Comparison of ENCODE assay signal across 17 mouse cellular contexts in the genomic region with DNA sequence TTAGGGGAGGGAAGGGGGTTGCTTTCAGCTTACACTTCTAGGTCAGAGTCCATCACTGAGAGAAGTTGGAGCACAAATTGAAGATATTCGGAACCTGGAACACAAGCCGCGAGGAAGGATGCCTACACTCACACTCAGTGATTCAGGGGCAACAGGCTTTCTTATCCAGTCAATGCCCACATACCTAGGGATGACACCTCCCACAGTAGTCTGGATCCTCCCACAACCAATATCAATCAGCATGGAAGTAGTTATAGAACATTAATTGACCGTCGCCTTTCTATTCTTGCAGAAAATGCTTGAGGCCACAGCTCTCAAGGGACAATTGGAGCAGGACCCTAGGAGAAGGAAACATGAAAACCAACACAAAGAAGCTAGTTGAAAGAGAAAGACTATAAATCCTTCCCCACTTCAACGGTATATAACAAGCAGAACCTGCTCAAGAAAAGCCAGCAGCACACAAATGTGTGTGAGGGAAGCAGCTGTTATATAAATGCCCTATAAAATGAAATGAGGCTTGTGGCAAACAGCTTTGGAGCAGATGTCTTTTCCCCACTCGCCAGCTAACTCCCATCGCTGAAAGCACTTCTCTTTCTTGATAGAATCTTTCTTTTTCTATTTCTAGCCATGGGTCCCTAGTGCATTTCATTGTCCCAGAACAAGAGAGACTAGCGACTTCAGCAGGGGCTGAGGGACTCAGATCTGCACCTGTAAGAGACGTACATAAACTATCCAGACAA.
DNase-seq lines count a peak whose midpoint lies in the region; ATAC-seq and TF ChIP-seq lines count a peak whose summit lies in the region.
"Had no signal": no experiment of that assay in that cellular context is flagged by ENCODE, and none has a peak within 500 bp of the region (broad histone marks: within the 10 kb centered on the region; RNA-seq: fewer than 3 reads in every experiment).

No protein-coding gene starts in this region.

- H3K4me3 ChIP-seq in cortical plate, adult 2 months (ENCODE audit: insufficient read depth, low read length) = no peak overlapping the region
- no peak overlapping the region for H3K4me3 ChIP-seq in kidney, embryonic 15.5 days (replicated peaks)
- H3K4me3 ChIP-seq: embryonic facial prominence, embryonic 13.5 days; forebrain, embryonic 15.5 days had no signal

- H3K4me1 ChIP-seq in cortical plate, adult 2 months (ENCODE audit: control insufficient read depth, insufficient read depth, low read length) = peaks cover 4% of the 10 kb centered on the region; the same call in 1 of the 2 replicates
- H3K4me1 ChIP-seq in kidney, embryonic 15.5 days = no peaks in the 10 kb centered on the region
- H3K4me1 ChIP-seq: embryonic facial prominence, embryonic 13.5 days; forebrain, embryonic 15.5 days had no signal

- H3K27me3 ChIP-seq in kidney, embryonic 15.5 days = no peaks in the 10 kb centered on the region
- H3K27me3 ChIP-seq: embryonic facial prominence, embryonic 13.5 days; forebrain, embryonic 15.5 days had no signal

- no peak for TF ChIP-seq POLR2A in cortical plate, adult 2 months (IDR thresholded peaks at IDR 0.05; ENCODE audit: extremely low read depth, insufficient read depth, low read length)

- H3K9ac ChIP-seq in kidney, embryonic 15.5 days = no peak overlapping the region
- H3K9ac ChIP-seq: embryonic facial prominence, embryonic 13.5 days; forebrain, embryonic 15.5 days; lung, embryonic 14.5 days had no signal

- peak; percentile 13 for DNase-seq in layer of hippocampus, adult 11-12 months (ENCODE audit: low spot score)
- no peak for DNase-seq in layer of hippocampus, postnatal 10 days (ENCODE audit: low spot score in 2 of 2)
- DNase-seq in layer of hippocampus, postnatal 14 days (ENCODE audit: low spot score in 2 of 2) = peak; percentile 4 to 6
- peak; percentile 65 for DNase-seq in mesoderm, embryonic 11.5 days (ENCODE audit: low read depth, low spot score)
- no peak for DNase-seq in kidney, postnatal 4 days
- DNase-seq in thymus, postnatal 10 days (ENCODE audit: low spot score in 2 of 2) = no peak
- DNase-seq: cerebellum, adult 2 months; heart, adult 18-20 months; heart, postnatal 10 days; liver; lung, embryonic 14.5 days had no signal

- H3K36me3 ChIP-seq in kidney, embryonic 15.5 days = no peaks in the 10 kb centered on the region
- H3K36me3 ChIP-seq: embryonic facial prominence, embryonic 13.5 days; forebrain, embryonic 15.5 days; G1E had no signal

- TF ChIP-seq CTCF in cortical plate, adult 2 months (IDR thresholded peaks at IDR 0.05; ENCODE audit: extremely low read depth, insufficient read depth, low read length) = no peak

- no peak overlapping the region for H3K4me2 ChIP-seq in kidney, embryonic 15.5 days
- H3K4me2 ChIP-seq: embryonic facial prominence, embryonic 13.5 days; forebrain, embryonic 15.5 days; lung, embryonic 14.5 days had no signal

- no peaks in the 10 kb centered on the region for H3K9me3 ChIP-seq in kidney, embryonic 15.5 days (replicated peaks)
- H3K9me3 ChIP-seq: embryonic facial prominence, embryonic 13.5 days; forebrain, embryonic 15.5 days had no signal

- peak overlapping the region; percentile 78 for H3K27ac ChIP-seq in cortical plate, adult 2 months (ENCODE audit: insufficient read depth, low read length)
- no peak overlapping the region for H3K27ac ChIP-seq in kidney, embryonic 15.5 days
- H3K27ac ChIP-seq: embryonic facial prominence, embryonic 13.5 days; forebrain, embryonic 15.5 days; kidney, postnatal 0 days had no signal

- 84% methylated on average over 10 of the region's 10 CpGs for WGBS in kidney, embryonic 15.5 days

- no peak for ATAC-seq in kidney, embryonic 15.5 days (replicated peaks; ENCODE audit: low FRiP score)
- ATAC-seq: forebrain, embryonic 15.5 days had no signal

Comparison
In these comparisons a context has a peak if more than half of its experiments do, and no peak if none do; other contexts are left out.
1. DNase-seq: peak in layer of hippocampus, adult 11-12 months (single experiment), layer of hippocampus, postnatal 14 days (2 of 2) and mesoderm, embryonic 11.5 days (single experiment); none in layer of hippocampus, postnatal 10 days (0 of 2), kidney, postnatal 4 days (0 of 2) and thymus, postnatal 10 days (0 of 2).